Mouse (Mus musculus) macrophage (primary cell): ENCODE data around the gene Kcmf1. TPM values are rescaled to one million over a fixed set of nuclear protein-coding genes. Genes with fewer than 3 reads are reported as not detected.
A peak's percentile ranks its signal among the peaks of the same experiment; 100 is the strongest.
"Not testable (repeated sequence)": the region's sequence is repeated elsewhere in the genome, so short reads cannot be mapped to it uniquely, and the experiment has no call there.

Experiments used
- H3K27ac ChIP-seq: fragments of 350-480 bp; formaldehyde crosslinking; 2 replicates; pipeline ENCODE4 v1.9.0; 2021
- H3K36me3 ChIP-seq: fragments of 350-480 bp; formaldehyde crosslinking; 2 replicates; pipeline ENCODE4 v1.9.0; 2021; ENCODE audit errors: inconsistent target
- H3K4me3 ChIP-seq: fragments of 350-480 bp; formaldehyde crosslinking; 2 replicates; pipeline ENCODE4 v1.9.0; 2021; ENCODE audit errors: inconsistent target
- H3K79me2 ChIP-seq: fragments of 350-480 bp; formaldehyde crosslinking; 2 replicates; pipeline ENCODE4 v1.9.0; 2021; ENCODE audit errors: inconsistent target
- WGBS: methylation state at CpG from one replicate; pipeline ENCODE4 v1.1.7; 2026; ENCODE audit warnings: inconsistent platforms; ENCODE audit not compliant: missing documents; 5-methylcytosine and 5-hydroxymethylcytosine counted together
- polyA plus RNA-seq: library from polyadenylated mRNA; stranded (reverse); fragments of 250-400 nt; gene quantifications from 3 replicates; pipeline ENCODE4 v1.2.4, GENCODE M21; 2018; ENCODE audit warnings: inconsistent platforms

The Kcmf1 gene
- polyA plus RNA-seq, 1 experiment from 2014 or later: 55.0 TPM

- Histone ChIP-seq H3K79me2 (peaks cover 100% of the 10 kb centered on the region), H3K36me3 (no peaks in the 10 kb centered on the region), H3K27ac (no peak overlapping the region), H3K4me3 (no peak overlapping the region)
- WGBS: 94% methylated on average over 7 of the region's 8 CpGs
These were observed 16.9 kb downstream of the Kcmf1 start for GRCm38 (mm10) chr6:72882661-72883458.

DNA sequence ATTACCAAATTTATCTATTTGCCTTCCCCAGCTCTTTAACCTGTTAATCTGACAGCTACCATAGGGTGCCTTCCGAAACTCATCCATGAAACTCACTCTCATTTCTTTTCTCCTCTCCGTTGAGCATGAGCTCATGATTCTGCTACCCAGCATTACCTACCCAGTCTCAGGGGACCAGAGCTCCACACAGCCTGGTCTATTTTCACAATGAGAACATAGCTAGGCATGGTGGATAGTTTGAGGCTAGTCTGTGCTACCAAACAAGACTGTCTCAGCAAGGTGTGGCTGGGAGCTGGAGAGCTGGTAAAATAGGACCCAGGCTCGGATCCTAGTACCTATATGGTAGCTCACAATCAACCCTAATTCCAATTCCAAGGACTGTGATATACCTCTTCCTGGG lies 17.6 kb downstream of the Kcmf1 start:
- no peaks in the 10 kb centered on the region for H3K36me3 ChIP-seq
- 100% methylated on average over 3 of the region's 3 CpGs for WGBS
- H3K27ac ChIP-seq: peak overlapping the region; percentile 61; the same call in 1 of the 2 replicates
- peaks cover 100% of the 10 kb centered on the region for H3K79me2 ChIP-seq
- no peak overlapping the region for H3K4me3 ChIP-seq

GRCm38 (mm10) chr6:72881619-72881979 lies 18.2 kb downstream of the Kcmf1 start:
- Histone ChIP-seq H3K79me2 (peaks cover 100% of the 10 kb centered on the region), H3K27ac (peak overlapping the region; percentile 61), H3K36me3 (no peaks in the 10 kb centered on the region), H3K4me3 (peak overlapping the region; percentile 5; the same call in 1 of the 2 replicates)
- WGBS: 0% methylated on average over 1 of the region's 1 CpGs

GRCm38 (mm10) chr6:72880913-72881618 lies 18.7 kb downstream of the Kcmf1 start:
- H3K36me3 ChIP-seq: no peaks in the 10 kb centered on the region
- H3K27ac ChIP-seq: peak overlapping the region; percentile 61
- peak overlapping the region; percentile 5; the same call in 1 of the 2 replicates for H3K4me3 ChIP-seq
- H3K79me2 ChIP-seq: peaks cover 100% of the 10 kb centered on the region
- WGBS: 0% methylated on average over 7 of the region's 9 CpGs

GRCm38 (mm10) chr6:72876629-72877028 lies 23.1 kb downstream of the Kcmf1 start:
- Histone ChIP-seq H3K4me3 (no peak overlapping the region), H3K36me3 (no peaks in the 10 kb centered on the region)
- 24% methylated on average over 6 of the region's 6 CpGs for WGBS

GRCm38 (mm10) chr6:72873338-72873737 lies 26.4 kb downstream of the Kcmf1 start:
- Histone ChIP-seq H3K36me3 (no peaks in the 10 kb centered on the region), H3K27ac (no peak overlapping the region), H3K4me3 (no peak overlapping the region), H3K79me2 (peaks cover 100% of the 10 kb centered on the region)
- 77% methylated on average over 3 of the region's 3 CpGs for WGBS

More at GRCm38 (mm10) chr6:72876629-72877028, 23.1 kb downstream of the Kcmf1 start:
- Histone ChIP-seq H3K79me2 (peaks cover 100% of the 10 kb centered on the region), H3K27ac (no peak overlapping the region)

DNA sequence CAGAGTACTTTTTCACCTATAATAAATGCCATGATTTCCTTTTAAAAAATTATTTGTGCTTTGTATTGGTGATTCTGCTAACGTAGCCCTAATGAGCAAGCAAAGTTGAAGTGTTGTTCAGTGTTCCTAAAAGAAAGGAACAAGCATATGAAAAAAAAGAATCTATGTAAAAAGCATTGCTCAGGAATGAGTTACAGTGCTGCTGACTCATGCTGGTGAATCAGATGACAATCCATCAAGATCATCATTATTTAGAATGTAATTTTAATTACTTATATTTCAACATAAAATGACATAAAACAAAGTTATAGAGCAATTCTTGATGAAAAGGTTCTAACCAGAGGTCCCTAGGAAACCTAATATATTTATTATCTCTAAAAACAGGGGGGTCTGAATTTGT lies 27.5 kb downstream of the Kcmf1 start:
- WGBS: 72% methylated on average over 1 of the region's 1 CpGs
- peak overlapping the region; percentile 10; the same call in 1 of the 2 replicates for H3K27ac ChIP-seq
- no peaks in the 10 kb centered on the region for H3K36me3 ChIP-seq
- peaks cover 100% of the 10 kb centered on the region for H3K79me2 ChIP-seq
- H3K4me3 ChIP-seq: no peak overlapping the region

DNA sequence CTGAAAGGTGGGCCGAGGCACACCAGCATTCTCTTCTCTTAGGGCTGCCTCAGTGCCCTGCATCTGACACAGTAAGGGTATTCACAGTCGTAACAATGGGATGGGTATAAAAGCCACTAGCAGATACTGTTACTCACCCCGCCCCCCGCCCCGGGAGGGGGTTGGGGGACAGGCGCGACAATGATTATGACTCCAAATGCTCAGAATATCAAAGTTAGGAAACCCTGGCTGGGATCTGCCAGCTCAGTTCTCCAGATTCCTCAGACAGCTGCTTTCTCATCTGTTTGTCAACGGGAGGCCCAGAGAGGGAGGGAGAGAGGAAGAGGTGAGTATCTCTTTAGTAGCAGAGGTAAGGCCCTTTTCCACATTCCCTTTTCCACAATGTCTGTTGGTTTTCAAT lies 30.2 kb downstream of the Kcmf1 start:
- H3K27ac ChIP-seq: peak overlapping the region; percentile 35; the same call in 1 of the 2 replicates
- no peak overlapping the region for H3K4me3 ChIP-seq
- H3K79me2 ChIP-seq: peaks cover 100% of the 10 kb centered on the region
- H3K36me3 ChIP-seq: no peaks in the 10 kb centered on the region
- 86% methylated on average over 8 of the region's 8 CpGs for WGBS

DNA sequence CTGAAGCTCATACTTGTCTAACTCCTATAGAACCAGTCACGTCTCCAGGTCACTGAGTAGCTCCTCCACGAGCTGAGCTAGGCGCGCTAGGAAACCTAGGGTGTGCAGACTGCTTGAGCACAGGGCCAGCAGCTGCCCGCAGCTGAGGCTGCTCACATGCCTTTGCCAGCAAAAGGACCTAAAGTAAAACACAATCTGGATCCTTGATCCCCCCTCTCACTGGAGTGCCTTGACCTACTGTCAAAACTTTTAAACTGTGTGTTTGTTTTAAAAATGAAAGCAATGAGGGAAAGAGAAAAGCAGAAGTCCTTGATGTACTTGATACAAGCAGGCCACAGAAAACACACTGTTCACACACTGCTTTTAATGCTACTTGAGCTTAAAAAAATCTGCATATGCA lies 31.1 kb downstream of the Kcmf1 start:
- peaks cover 100% of the 10 kb centered on the region for H3K79me2 ChIP-seq
- H3K27ac ChIP-seq: peak overlapping the region; percentile 35
- peak overlapping the region; percentile 16; the same call in 1 of the 2 replicates for H3K4me3 ChIP-seq
- H3K36me3 ChIP-seq: no peaks in the 10 kb centered on the region
- 30% methylated on average over 5 of the region's 5 CpGs for WGBS

GRCm38 (mm10) chr6:72867746-72868145 lies 32.0 kb downstream of the Kcmf1 start:
- WGBS: 80% methylated on average over 1 of the region's 1 CpGs
- Histone ChIP-seq H3K79me2 (peaks cover 100% of the 10 kb centered on the region), H3K27ac (no peak overlapping the region), H3K4me3 (no peak overlapping the region), H3K36me3 (no peaks in the 10 kb centered on the region)

- Histone ChIP-seq H3K36me3 (no peaks in the 10 kb centered on the region; the same call in 1 of the 2 replicates), H3K79me2 (peaks cover 100% of the 10 kb centered on the region), H3K4me3 (no peak overlapping the region), H3K27ac (no peak overlapping the region)
- WGBS: 90% methylated on average over 2 of the region's 2 CpGs
These were observed 33.5 kb downstream of the Kcmf1 start for GRCm38 (mm10) chr6:72866232-72866631.

DNA sequence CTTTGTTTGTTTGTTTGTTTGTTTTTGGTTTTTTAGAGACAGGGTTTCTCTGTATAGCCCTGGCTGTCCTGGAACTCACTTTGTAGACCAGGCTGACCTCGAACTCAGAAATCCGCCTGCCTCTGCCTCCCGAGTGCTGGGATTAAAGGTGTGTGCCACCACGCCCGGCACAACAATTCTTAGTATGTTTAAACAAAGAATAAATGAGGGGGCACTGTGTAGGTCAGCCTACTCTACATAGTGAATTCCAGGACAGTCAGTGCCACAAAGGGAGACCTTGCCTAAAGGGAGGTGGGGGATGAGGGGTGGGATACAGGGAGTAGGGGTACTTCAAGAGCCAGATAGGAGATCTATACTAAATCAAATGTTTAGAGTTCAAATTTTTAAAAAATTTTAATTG lies 37.1 kb downstream of the Kcmf1 start:
- not testable (repeated sequence) for H3K4me3 ChIP-seq, H3K36me3 ChIP-seq, H3K27ac ChIP-seq
- peaks cover 88% of the 10 kb centered on the region for H3K79me2 ChIP-seq
- WGBS: 100% methylated on average over 3 of the region's 5 CpGs

DNA sequence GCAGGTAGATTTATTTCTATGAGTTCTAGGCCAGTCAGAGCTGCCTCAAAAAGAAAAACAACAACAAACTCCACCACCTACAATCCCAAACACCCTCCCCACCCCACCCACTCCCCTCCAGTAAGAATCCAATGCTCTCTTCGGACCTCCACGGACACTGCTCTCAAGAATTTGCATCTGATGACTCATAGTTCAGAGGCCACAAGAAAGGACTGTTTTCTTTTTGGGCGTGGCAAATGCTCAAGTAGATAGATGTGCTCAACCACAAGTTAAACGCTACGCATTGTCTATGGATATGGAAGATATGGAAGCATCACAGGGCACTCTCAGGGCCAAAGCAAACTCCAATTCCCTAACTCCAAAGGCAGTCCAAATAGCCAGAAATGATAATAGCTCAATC lies 45.5 kb downstream of the Kcmf1 start:
- Histone ChIP-seq H3K4me3 (no peak overlapping the region), H3K79me2 (peaks cover 66% of the 10 kb centered on the region; the same call in 1 of the 2 replicates), H3K27ac (no peak overlapping the region), H3K36me3 (peaks cover 60% of the 10 kb centered on the region; the same call in 1 of the 2 replicates)
- WGBS: 89% methylated on average over 5 of the region's 5 CpGs

DNA sequence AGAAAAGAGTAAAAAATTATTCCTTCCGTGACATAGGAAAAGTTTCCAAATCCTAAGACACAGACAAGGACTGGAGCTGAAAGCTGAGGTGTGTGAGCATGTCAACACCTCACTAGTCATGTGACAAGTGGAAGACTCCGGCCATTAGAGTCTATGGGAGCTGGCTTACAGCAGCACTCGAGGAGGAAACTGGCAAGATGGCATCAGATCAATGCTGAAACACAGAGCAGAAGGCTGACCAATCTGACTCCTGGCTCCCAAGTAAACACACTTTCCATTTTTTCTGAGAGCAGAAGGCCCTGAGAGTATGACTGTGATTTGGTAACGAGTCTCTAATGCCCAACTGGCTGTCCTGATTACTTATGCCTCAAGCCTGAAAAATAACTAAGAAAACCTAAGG lies 47.6 kb downstream of the Kcmf1 start:
- H3K4me3 ChIP-seq: no peak overlapping the region
- WGBS: 93% methylated on average over 4 of the region's 4 CpGs
- peaks cover 53% of the 10 kb centered on the region; the same call in 1 of the 2 replicates for H3K79me2 ChIP-seq
- H3K36me3 ChIP-seq: peaks cover 68% of the 10 kb centered on the region; the same call in 1 of the 2 replicates
- H3K27ac ChIP-seq: no peak overlapping the region

- 58% methylated on average over 5 of the region's 5 CpGs for whole genome bisulfite sequencing
- Histone ChIP-seq H3K4me3 (no peak overlapping the region), H3K27ac (no peak overlapping the region), H3K36me3 (peaks cover 68% of the 10 kb centered on the region), H3K79me2 (peaks cover 48% of the 10 kb centered on the region; the same call in 1 of the 2 replicates)
These were observed 48.1 kb downstream of the Kcmf1 start for GRCm38 (mm10) chr6:72851633-72852032.
